Mouse (Mus musculus): ENCODE measurements around the gene Fibcd1.

Gene Fibcd1

GRCm38 (mm10) chr2:31811086-31811958 is 34.5 kb downstream of the Fibcd1 start:
- peak; percentile 68 to 70 for DNase-seq (ENCODE audit: low spot score in 2 of 2)

- peak; percentile 43 to 45 for DNase-seq (ENCODE audit: low spot score in 2 of 2)
These were observed 35.4 kb downstream of the Fibcd1 start, which contains the start of gene Qrfp for GRCm38 (mm10) chr2:31810444-31810843. Gene Qrfp (minus strand): TSS chr2:31810580.

- DNase-seq (ENCODE audit: low spot score in 2 of 2), result no peak
These were observed 36.5 kb downstream of the Fibcd1 start for GRCm38 (mm10) chr2:31809358-31809740.

GRCm38 (mm10) chr2:31808410-31809357 is 37.1 kb downstream of the Fibcd1 start:
- no peak for DNase-seq (ENCODE audit: low spot score in 2 of 2)

GRCm38 (mm10) chr2:31806639-31807382 is 39.0 kb downstream of the Fibcd1 start:
- no peak for DNase-seq (ENCODE audit: low spot score in 2 of 2)

- DNase-seq (ENCODE audit: low spot score in 2 of 2), result no peak
These were observed 42.3 kb downstream of the Fibcd1 start for GRCm38 (mm10) chr2:31803480-31803879.

GRCm38 (mm10) chr2:31802811-31803210 is 43.0 kb downstream of the Fibcd1 start:
- DNase-seq (ENCODE audit: low spot score in 2 of 2), result no peak

- no peak for DNase-seq (ENCODE audit: low spot score in 2 of 2)
These were observed 44.4 kb downstream of the Fibcd1 start for GRCm38 (mm10) chr2:31801416-31801815.

- DNase-seq (ENCODE audit: low spot score in 2 of 2), result no peak
These were observed 48.9 kb downstream of the Fibcd1 start for GRCm38 (mm10) chr2:31796943-31797342.

GRCm38 (mm10) chr2:31792611-31793010 is 53.2 kb downstream of the Fibcd1 start:
- DNase-seq (ENCODE audit: low spot score in 2 of 2), result no peak

- no peak for DNase-seq (ENCODE audit: low spot score in 2 of 2)
These were observed 54.5 kb downstream of the Fibcd1 start for GRCm38 (mm10) chr2:31791260-31791659.

- no peak for DNase-seq (ENCODE audit: low spot score in 2 of 2)
These were observed 55.0 kb downstream of the Fibcd1 start for GRCm38 (mm10) chr2:31790728-31791251.

GRCm38 (mm10) chr2:31789215-31789614 is 56.6 kb downstream of the Fibcd1 start:
- no peak for DNase-seq (ENCODE audit: low spot score in 2 of 2)

- no peak for DNase-seq (ENCODE audit: low spot score in 2 of 2)
These were observed 57.6 kb downstream of the Fibcd1 start for GRCm38 (mm10) chr2:31788227-31788626.

- peak; percentile 48 to 63 for DNase-seq (ENCODE audit: low spot score in 2 of 2)
These were observed 58.8 kb downstream of the Fibcd1 start for GRCm38 (mm10) chr2:31787029-31787428.

GRCm38 (mm10) chr2:31785074-31785473 is 60.7 kb downstream of the Fibcd1 start:
- DNase-seq (ENCODE audit: low spot score in 2 of 2), result peak; percentile 74 to 83

- DNase-seq (ENCODE audit: low spot score in 2 of 2), result no peak
These were observed 62.7 kb downstream of the Fibcd1 start for GRCm38 (mm10) chr2:31782958-31783602.

- no peak for DNase-seq (ENCODE audit: low spot score in 2 of 2)
These were observed 66.5 kb downstream of the Fibcd1 start for GRCm38 (mm10) chr2:31779258-31779657.

GRCm38 (mm10) chr2:31776479-31776878 is 69.3 kb downstream of the Fibcd1 start:
- DNase-seq (ENCODE audit: low spot score in 2 of 2), result no peak

- peak; percentile 58 to 63 for DNase-seq (ENCODE audit: low spot score in 2 of 2)
These were observed 74.9 kb downstream of the Fibcd1 start for GRCm38 (mm10) chr2:31770781-31771441.
